Mouse (Mus musculus) spleen, adult 2 months (tissue): Measurements from ENCODE around the gene Ampd3.

Source experiments
- CTCF ChIP-seq: fragments of 200-500 bp; IDR thresholded peaks from 2 replicates; pipeline ENCODE4 v1.5.1; 2011; ENCODE audit warnings: mild to moderate bottlenecking, inconsistent platforms; ENCODE audit not compliant: insufficient read depth, insufficient read length, insufficient replicate concordance; ENCODE audit errors: extremely low read depth
- POLR2A ChIP-seq: fragments of 200-500 bp; IDR thresholded peaks from 2 replicates; pipeline ENCODE4 v1.6.1; 2011; ENCODE audit warnings: low read depth, low read length, inconsistent platforms

DNA sequence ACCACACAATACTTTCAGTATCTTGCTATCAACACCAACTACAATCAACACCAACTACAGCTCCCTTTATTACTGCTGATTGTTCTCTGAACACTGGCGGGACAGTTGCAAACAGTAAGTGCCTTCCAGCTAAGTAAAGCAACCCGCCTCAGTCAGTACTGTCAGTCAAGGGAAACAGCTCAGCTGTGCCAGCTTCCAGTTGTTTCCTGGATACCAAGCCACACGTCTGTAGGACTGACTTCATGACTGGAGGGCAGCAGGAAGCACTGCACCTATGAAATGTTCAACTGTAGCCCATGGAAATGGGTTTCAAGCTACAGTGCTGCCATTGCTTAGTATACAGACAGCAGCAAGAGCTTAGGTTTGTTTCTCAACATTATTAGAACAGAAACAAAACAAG lies 66.5 kb downstream of the Ampd3 start:
- no peak for TF ChIP-seq CTCF
- TF ChIP-seq POLR2A = no peak
